Mouse (Mus musculus): ENCODE results near the gene Dlgap4.

DNA sequence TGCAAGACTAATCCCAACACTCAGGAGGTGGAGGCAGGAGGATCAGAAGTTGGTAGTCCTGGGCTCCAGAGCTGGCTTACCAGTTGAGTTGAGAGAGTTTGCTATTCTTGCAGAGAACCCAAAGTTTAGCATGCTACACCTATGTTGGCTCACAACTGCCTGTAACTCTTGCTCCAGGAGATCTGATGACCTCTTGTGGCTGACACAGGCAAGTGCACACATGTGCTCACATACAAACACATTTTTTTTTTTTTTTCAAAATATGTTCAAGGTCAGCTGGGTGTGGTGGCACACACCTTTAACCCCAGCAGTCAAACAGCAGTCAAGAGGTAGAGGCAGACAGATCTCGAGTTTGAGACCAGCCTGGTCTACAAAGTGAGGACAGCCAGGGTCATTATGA is 16.8 kb downstream of the Dlgap4 start:
- TF ChIP-seq CTCF (IDR thresholded peaks at IDR 0.05; ENCODE audit: extremely low read depth, insufficient read depth, low read length), result 0 out of 2 replicates have a peak, but pooled peaks have one; percentile 26
- no peak for TF ChIP-seq POLR2A (IDR thresholded peaks at IDR 0.05; ENCODE audit: extremely low read depth, insufficient read depth, low read length)
